Mouse (Mus musculus) G1E (cell line): ENCODE results near the gene Rb1. TPM values are rescaled to one million over a fixed set of nuclear protein-coding genes. Genes with fewer than 3 reads are reported as not detected.
A peak's percentile ranks its signal among the peaks of the same experiment; 100 is the strongest.

Experiments used
- ATAC-seq: 2 replicates; pipeline ENCODE4 v1.8.0; 2016; ENCODE audit warnings: mild to moderate bottlenecking; ENCODE audit not compliant: insufficient number of reproducible peaks, poor library complexity, low FRiP score, severe bottlenecking; ENCODE audit errors: extremely low read depth
- DNase-seq: peaks from one replicate; pipeline ENCODE4 v3.0.0; 2012; ENCODE audit warnings: low spot score
- H3K27me3 ChIP-seq: 2 replicates; pipeline ENCODE4 v1.6.1; 2012; ENCODE audit warnings: mild to moderate bottlenecking, low read length, inconsistent platforms; ENCODE audit not compliant: insufficient read depth
- H3K36me3 ChIP-seq: replicated peaks from 2 replicates; pipeline ENCODE3; 2012; ENCODE audit warnings: mild to moderate bottlenecking, inconsistent platforms
- H3K4me1 ChIP-seq: 2 replicates; pipeline ENCODE4 v1.6.1; 2012; ENCODE audit warnings: low read depth, low read length, inconsistent platforms, mixed read lengths; ENCODE audit not compliant: insufficient read depth
- H3K4me3 ChIP-seq: 2 replicates; pipeline ENCODE4 v1.5.1; 2012; ENCODE audit warnings: low read depth, mild to moderate bottlenecking, inconsistent platforms, low read length, moderate library complexity, mixed read lengths
- H3K9me3 ChIP-seq: replicated peaks from 2 replicates; pipeline ENCODE4 v1.6.1; 2012; ENCODE audit warnings: inconsistent platforms
- CTCF ChIP-seq: IDR thresholded peaks from 2 replicates; pipeline ENCODE4 v1.5.1; 2012; ENCODE audit warnings: low read depth, low read length, inconsistent platforms, mixed read lengths
- GATA1 ChIP-seq: IDR thresholded peaks from 2 replicates; pipeline ENCODE4 v1.6.1; 2012; ENCODE audit warnings: borderline replicate concordance, low read length, inconsistent platforms, mixed read lengths
- GATA2 ChIP-seq: IDR thresholded peaks from 2 replicates; pipeline ENCODE4 v1.6.1; 2012; ENCODE audit warnings: low read depth, low read length, inconsistent platforms, borderline replicate concordance
- POLR2AphosphoS5 ChIP-seq: IDR thresholded peaks from 2 replicates; pipeline ENCODE4 v1.6.1; 2012; ENCODE audit warnings: low read depth, low read length, inconsistent platforms; ENCODE audit not compliant: insufficient replicate concordance
- TAL1 ChIP-seq: conservative IDR thresholded peaks from 2 replicates; pipeline ENCODE4 v1.6.1; 2012; ENCODE audit warnings: low read depth, low read length, inconsistent platforms, mixed read lengths
- polyA plus RNA-seq: library from polyadenylated mRNA; stranded (reverse); fragments of >175 nt; gene quantifications from 2 replicates; pipeline ENCODE4 v1.2.3, GENCODE M21; 2012
- total RNA-seq, 2 experiments: library from RNA; stranded (forward) in 1 of 2; stranded (reverse) in 1 of 2; fragments of 200-1000 nt in 1 of 2; fragments of >200 nt in 1 of 2; fragmentation: Nextera tagmentation in 1 of 2; gene quantifications; 2 replicates each; pipeline ENCODE4 v1.2.3; 2014 to 2017

Gene Rb1
- total and polyA plus RNA-seq, 3 experiments = 11.6 to 393 (median 64.9) TPM

- Histone ChIP-seq H3K36me3 (peaks cover 65% of the 10 kb centered on the region), H3K4me1 (peaks cover 2% of the 10 kb centered on the region; the same call in 1 of the 2 replicates), H3K9me3 (no peaks in the 10 kb centered on the region), H3K27me3 (no peaks in the 10 kb centered on the region), H3K4me3 (no peak overlapping the region)
- no peak for DNase-seq
- ATAC-seq = no peak
- TF ChIP-seq CTCF (peak; percentile 20; the same call in 1 of the 2 replicates), TAL1 (no peak), POLR2AphosphoS5 (no peak), GATA2 (no peak), GATA1 (no peak)
These were observed 59.5 kb downstream of the Rb1 start for GRCm38 (mm10) chr14:73266166-73266565.

DNA sequence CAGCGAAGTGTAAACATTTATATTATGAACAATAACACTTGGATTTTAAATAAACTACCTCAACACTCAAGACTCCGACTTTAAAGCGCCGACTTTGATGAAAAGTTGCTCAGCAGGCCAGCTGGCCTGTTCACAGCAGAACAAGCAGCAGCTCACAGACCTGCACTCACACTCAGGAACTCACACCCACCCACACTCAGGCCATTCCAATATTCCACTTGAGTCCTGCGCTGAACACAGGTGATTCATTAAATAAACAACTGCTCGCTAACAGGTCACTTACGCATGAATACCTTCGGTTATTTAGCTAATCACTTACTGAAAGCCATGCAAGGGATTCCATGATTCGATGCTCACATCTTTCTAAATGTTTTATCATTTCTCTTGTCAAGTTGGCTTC, 63.4 kb downstream of the Rb1 start:
- ATAC-seq (no peak), DNase-seq (no peak)
- no peaks in the 10 kb centered on the region for H3K9me3 ChIP-seq
- peaks cover 8% of the 10 kb centered on the region for H3K4me1 ChIP-seq
- H3K4me3 ChIP-seq = no peak overlapping the region
- no peaks in the 10 kb centered on the region for H3K27me3 ChIP-seq
- TF ChIP-seq GATA2 = no peak
- H3K36me3 ChIP-seq = peaks cover 69% of the 10 kb centered on the region

DNA sequence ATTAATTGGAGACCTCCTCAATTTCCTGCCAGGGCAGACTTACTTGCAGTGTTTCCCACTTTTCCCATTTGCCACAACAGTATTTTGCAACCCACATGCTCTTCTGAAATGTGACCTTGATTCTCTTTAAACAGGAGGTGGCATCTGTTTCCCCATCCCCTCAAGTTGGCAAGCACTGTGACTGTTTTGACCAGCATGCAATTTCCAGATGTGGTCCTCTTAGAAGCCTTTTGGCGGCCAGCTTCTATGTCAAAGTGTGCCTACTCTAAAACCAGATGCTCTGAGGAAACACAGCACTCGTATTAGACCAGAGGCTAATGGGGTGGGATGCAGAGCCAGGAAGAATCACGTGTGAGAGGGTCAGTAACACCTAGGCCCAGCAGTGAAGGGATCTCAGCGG, 67.4 kb downstream of the Rb1 start:
- DNase-seq (no peak), ATAC-seq (no peak)
- TF ChIP-seq GATA1 (no peak), TAL1 (no peak), CTCF (no peak), GATA2 (no peak), POLR2AphosphoS5 (no peak)
- Histone ChIP-seq H3K36me3 (peaks cover 75% of the 10 kb centered on the region), H3K4me3 (no peak overlapping the region), H3K27me3 (no peaks in the 10 kb centered on the region), H3K9me3 (no peaks in the 10 kb centered on the region), H3K4me1 (peaks cover 8% of the 10 kb centered on the region)

DNA sequence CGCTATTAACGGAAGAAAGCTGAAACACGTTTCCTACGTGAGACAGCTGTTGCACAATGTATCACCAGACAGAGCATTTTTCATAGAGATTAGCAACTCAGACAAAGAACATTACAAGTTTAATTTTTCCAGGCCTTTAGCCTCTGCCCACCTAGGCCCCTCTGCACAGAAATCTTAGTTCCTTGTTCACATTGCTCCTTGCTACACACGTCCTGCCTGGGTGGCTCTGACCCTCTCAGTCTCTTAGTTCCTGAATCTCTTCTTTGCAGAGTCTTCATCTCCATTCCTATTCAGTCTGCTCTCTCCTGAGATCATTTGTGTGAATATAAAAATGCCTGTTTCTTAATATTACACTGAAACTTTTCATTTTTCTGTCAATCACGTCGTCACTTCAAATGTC, 68.3 kb downstream of the Rb1 start:
- ATAC-seq (peak; percentile 38; the same call in 1 of the 2 replicates), DNase-seq (no peak)
- no peaks in the 10 kb centered on the region for H3K27me3 ChIP-seq
- H3K36me3 ChIP-seq = peaks cover 72% of the 10 kb centered on the region
- no peaks in the 10 kb centered on the region for H3K9me3 ChIP-seq
- TF ChIP-seq CTCF = no peak
- TF ChIP-seq GATA1 = no peak
- TF ChIP-seq TAL1 = no peak
- TF ChIP-seq POLR2AphosphoS5 = no peak
- no peak for TF ChIP-seq GATA2
- no peak overlapping the region for H3K4me3 ChIP-seq
- peaks cover 8% of the 10 kb centered on the region for H3K4me1 ChIP-seq

GRCm38 (mm10) chr14:73255426-73255970, 70.1 kb downstream of the Rb1 start:
- no peak for DNase-seq
- H3K9me3 ChIP-seq = no peaks in the 10 kb centered on the region
- H3K36me3 ChIP-seq = peaks cover 78% of the 10 kb centered on the region
- TF ChIP-seq POLR2AphosphoS5 (no peak), CTCF (no peak), GATA2 (no peak), TAL1 (no peak), GATA1 (no peak)
- no peaks in the 10 kb centered on the region for H3K27me3 ChIP-seq
- no peak overlapping the region for H3K4me3 ChIP-seq
- no peak for ATAC-seq
- H3K4me1 ChIP-seq = peaks cover 8% of the 10 kb centered on the region

DNA sequence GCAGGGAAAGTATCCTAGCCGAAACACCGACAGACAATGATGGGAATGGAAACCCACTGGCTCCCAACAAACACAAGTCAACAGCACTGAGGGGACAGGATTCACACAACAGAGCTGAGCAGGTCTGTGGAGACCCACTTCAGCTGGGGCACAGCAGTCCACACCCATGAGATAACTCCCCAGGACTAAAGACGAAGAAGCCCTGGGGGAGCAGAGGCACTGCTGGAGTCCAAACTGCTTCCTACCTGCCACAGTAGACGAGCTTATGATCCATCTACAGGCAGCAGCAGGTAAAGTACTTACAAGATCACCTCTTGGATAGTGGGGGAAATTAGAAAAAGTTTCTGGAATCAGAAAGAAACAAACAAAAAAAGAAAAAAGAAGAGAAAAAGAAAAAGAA, 71.2 kb downstream of the Rb1 start:
- Histone ChIP-seq H3K4me3 (no peak overlapping the region), H3K27me3 (no peaks in the 10 kb centered on the region), H3K9me3 (no peaks in the 10 kb centered on the region), H3K4me1 (peaks cover 8% of the 10 kb centered on the region), H3K36me3 (peaks cover 80% of the 10 kb centered on the region)
- no peak for DNase-seq
- ATAC-seq = no peak
- TF ChIP-seq TAL1 (no peak), GATA1 (no peak), GATA2 (no peak), CTCF (no peak), POLR2AphosphoS5 (no peak)
